Mouse (Mus musculus): ENCODE measurements around the gene Rrp9.
A peak's percentile ranks its signal among the peaks of the same experiment; 100 is the strongest.

Rrp9 gene

DNA sequence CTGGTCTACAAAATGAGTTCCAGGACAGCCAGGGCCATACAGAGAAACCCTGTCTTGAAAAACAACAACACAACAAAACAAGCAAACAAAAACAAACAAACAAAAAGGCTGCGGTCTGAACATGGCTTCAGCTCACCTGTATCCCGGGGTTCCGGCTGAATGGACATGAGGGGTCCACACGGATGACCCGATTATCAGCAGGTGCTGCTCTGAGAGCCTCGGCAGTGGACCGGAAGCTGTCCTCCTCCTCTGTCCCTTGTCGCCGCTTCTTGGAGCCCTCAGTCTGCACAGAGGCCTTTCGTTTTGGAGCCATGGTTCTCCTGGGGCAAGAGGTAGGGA, at the start of gene Rrp9:
Gene Rrp9, plus strand, starts transcription at position 301 of the 339 bp plus-strand sequence.
- DNase-seq (ENCODE audit: low read depth, low spot score): no peak

GRCm38 (mm10) chr9:106428719-106429220, 47.0 kb upstream of the Rrp9 start:
- no peak for DNase-seq (ENCODE audit: low read depth, low spot score)

DNA sequence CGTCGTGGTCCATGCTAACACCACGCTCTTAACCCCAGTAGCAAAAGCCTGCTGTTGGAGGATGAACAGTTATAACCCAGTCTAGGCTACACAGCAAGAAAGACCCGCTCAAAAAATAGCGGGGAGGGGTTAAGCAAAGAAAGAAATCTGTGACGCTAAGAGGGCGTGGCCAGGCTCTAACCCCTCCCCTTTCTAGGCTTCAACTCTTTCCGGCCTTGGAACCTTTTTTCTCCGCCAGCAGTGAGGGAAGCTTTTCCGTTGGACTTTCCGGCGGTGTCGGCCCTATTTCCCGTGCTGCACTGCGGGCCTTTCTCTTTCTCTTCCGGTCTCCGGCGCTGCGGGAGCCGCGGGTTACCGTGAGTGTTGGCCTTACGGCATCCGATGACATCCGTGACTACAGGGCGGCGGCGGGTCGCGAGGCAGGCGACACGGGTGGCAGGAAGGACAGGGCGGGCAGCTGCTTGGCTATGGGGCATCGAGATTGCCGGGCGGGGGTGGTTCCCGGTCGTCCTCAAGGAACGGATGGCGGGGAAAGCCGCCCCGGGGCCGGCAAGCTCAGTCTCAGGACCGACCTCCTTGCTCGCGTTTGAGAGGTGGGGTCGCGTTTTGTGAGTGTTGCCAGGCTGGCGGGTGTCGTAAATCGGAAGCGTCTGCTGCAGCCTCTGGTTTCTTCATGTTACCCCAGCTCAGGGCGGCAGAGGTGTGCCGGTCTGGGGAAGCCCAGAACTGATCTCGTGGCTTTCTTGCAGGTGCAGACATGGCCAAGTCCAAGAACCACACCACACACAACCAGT, 46.3 kb upstream of the Rrp9 start, which contains the start of gene Rpl29:
Gene Rpl29, plus strand, starts transcription at position 234 of the 794 bp plus-strand sequence.
- DNase-seq (ENCODE audit: low read depth, low spot score): peak; percentile 96

GRCm38 (mm10) chr9:106430015-106430264, 45.8 kb upstream of the Rrp9 start:
- DNase-seq (ENCODE audit: low read depth, low spot score): no peak

DNA sequence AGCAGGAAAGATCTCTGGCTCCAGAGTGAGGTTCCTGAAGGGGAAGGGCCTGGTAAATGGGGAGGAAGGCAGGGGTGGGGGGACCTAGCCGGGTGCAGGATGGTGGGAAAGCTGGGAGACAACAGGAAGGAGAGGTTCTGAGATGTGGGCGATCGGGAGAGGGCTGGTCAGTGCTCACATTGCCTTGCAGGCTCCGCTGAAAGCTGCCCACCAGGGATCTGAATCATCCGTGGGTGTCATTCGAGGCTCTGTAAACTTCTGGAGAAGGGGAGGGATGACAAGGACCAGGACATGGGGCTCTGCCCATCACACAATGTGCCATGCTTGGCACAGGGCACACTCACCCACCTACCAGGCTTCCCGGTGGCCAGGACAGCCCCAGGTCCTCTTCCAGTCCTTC, 42.4 kb upstream of the Rrp9 start:
- DNase-seq (ENCODE audit: low read depth, low spot score): no peak

DNA sequence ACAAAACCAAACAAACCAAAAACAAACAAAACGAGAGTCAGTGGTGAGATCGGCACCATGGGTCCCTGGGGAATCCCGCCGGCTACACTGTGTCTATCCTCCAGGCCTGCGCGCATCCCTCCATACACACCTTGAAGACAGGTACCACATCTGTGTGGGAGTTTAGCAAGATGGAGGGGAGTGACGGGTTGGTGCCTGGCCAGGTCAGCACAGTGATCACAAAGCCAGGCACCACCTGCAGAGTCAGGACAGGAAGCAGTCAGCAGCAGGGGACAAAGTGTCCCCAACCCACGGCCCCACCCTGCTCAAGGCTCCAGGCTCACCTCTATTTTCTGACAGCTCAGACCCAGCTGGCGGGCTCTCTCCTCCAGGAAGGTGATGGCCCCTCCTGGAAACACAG, 39.2 kb upstream of the Rrp9 start:
- no peak for DNase-seq (ENCODE audit: low read depth, low spot score)

GRCm38 (mm10) chr9:106442680-106443079, 33.1 kb upstream of the Rrp9 start:
- no peak for DNase-seq (ENCODE audit: low read depth, low spot score)

GRCm38 (mm10) chr9:106444836-106445235, 30.9 kb upstream of the Rrp9 start:
- no peak for DNase-seq (ENCODE audit: low read depth, low spot score)

DNA sequence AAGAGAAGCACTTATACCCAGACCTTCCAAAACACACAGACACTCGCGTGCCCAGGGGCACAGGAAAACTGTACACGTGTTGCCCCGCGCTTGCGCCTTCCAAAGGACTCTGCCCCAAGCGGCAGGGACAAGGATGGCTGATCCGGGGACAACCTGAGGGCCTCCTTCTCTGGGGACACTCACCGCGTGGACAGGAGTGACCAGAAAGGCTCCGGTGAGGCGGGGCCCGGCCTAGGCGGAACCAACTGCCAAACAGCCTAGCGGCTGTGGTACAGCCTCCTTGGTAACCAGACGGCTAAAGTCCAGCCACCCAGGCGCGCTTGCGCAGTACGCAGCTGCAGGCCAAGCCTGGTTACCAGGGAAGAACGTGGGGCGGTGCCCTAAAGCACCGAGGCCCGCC, 28.4 kb upstream of the Rrp9 start, which contains the start of the genes Abhd14b and Abhd14a:
Gene Abhd14b, plus strand, starts transcription at position 112 of the 400 bp plus-strand sequence.
Gene Abhd14a, minus strand, starts transcription at position 331 of the 400 bp plus-strand sequence.
- peak; percentile 90 for DNase-seq (ENCODE audit: low read depth, low spot score)

DNA sequence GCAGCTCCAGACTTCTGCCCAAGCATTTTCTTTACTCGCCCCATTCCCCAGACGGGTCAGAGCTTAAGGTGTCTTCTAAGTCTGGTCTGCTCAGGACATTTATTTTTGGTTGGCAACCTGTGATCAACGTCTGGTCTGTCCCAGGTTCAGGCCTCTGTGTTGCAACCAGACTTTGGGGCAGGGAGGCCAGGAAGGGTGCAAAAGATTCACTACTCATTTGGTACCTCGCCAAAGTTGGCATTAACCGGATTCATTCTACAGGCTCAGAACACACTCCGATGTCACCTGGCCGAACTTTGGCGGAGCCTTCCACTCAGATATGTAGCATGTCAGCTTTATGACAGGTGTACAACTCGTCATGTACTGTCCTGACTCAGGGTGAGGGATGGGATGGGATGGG, 27.8 kb upstream of the Rrp9 start:
- no peak for DNase-seq (ENCODE audit: low read depth, low spot score)

- peak; percentile 80 for DNase-seq (ENCODE audit: low read depth, low spot score)
Observed at GRCm38 (mm10) chr9:106448498-106449031, 27.2 kb upstream of the Rrp9 start.

DNA sequence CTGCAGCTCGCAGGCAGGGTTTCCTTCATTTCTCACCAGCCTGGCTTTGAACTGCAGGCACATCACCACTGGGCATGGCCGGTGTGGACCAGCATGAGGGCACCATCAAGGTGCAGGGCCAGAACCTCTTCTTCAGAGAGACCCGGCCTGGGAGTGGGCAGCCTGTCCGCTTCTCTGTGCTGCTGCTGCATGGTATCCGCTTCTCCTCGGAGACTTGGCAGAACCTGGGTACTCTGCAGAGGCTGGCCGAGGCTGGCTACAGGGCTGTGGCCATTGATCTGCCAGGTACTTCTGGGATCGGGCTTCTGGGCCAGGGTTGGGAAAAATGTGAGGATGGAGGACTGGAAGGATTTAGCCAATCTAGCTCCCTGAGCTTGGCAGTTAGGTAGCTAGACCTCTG, 25.8 kb upstream of the Rrp9 start:
- DNase-seq (ENCODE audit: low read depth, low spot score): no peak

DNA sequence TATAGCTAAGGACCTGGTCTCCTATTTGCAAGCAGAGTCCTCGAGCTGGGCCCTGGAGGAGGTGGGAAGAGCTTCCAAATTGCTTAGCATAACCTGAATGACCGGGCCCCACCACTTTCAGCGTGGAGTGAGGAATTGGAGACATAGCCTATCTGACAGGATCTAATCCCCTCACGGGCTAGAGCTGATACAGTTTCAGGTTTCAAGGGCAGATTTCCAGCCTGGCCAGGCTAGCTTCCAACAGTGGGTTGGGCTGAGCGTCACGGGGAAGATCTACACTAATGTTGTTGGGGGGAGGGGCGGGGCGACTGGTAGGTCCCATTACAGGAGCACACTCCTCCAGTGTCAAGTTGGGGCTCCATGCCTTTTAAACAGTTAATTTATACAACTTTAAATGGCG, 25.1 kb upstream of the Rrp9 start:
- DNase-seq (ENCODE audit: low read depth, low spot score): no peak

DNA sequence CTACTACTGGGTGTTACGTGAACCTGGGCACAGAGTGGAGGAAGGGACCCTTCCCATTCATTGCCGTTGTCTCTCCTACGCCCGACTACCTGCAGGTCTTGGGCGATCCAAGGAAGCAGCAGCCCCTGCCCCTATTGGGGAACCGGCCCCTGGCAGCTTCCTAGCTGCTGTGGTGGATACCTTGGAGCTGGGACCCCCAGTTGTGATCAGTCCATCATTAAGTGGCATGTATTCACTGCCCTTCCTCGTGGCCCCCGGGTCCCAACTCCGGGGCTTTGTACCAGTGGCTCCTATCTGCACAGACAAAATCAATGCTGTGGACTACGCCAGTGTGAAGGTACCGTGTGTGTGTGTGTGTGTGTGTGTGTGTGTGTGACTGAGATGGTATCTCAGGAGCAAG, 24.5 kb upstream of the Rrp9 start:
- DNase-seq (ENCODE audit: low read depth, low spot score): no peak

GRCm38 (mm10) chr9:106451899-106452298, 23.9 kb upstream of the Rrp9 start:
- DNase-seq (ENCODE audit: low read depth, low spot score): no peak

DNA sequence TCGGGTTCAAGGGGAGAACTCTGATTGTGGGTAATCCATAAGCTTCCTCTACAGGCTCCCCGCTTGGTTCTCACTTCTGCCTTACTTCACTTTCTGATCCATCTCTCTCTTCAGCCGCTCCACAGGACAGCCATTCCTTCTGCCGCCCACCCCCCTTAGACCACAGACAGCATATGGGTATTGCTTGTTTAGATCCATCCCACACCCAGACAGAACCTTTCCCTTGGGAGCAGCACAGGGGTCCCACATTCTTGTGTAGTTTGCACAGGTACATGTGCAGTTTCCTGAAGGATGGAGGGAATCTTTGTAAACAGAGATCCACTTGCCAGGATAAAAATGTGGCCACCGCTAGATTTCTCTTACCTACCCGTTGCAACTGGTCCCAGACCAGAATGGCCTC, 23.4 kb upstream of the Rrp9 start:
- DNase-seq (ENCODE audit: low read depth, low spot score): no peak

- DNase-seq (ENCODE audit: low read depth, low spot score): no peak
Observed at GRCm38 (mm10) chr9:106452821-106453220, 22.9 kb upstream of the Rrp9 start.

GRCm38 (mm10) chr9:106453271-106454070, 22.3 kb upstream of the Rrp9 start, which contains the start of gene Pcbp4:
TSS of gene Pcbp4 (plus strand) at chr9:106453291.
- DNase-seq (ENCODE audit: low read depth, low spot score): no peak

DNA sequence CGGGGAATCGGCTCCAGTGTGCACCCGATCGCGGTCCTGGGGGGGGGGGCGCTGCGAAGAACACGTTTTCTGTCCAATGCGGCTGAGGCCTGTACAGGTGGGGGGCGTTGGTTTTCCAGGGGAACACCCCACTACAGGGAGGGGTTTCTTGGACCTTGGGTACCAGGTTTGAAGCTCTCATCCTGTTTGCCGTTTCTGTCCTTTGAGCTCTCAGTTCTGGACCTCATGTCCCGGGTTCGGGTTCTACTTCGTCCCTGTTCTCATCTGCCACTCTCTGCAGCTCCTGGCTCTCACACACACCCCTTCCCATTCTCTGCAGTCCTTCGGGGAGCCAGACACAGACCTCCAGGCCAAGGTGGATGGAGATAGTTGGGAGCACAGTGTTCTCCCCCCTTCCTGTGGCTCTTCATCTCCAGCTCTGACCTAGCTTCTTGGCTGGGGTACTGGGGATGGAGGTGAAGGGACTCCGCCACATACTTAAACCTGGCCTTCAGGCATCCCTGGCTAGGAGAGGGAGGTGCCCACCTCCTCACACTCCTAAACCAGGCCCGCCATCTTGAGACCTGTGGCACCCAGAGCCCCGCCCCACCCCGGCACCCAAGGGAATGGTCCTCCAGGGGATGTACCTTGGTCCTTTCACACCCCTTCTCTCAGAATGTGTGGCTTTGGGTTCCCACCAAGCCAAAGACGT, 21.5 kb upstream of the Rrp9 start:
- DNase-seq (ENCODE audit: low read depth, low spot score): no peak

DNA sequence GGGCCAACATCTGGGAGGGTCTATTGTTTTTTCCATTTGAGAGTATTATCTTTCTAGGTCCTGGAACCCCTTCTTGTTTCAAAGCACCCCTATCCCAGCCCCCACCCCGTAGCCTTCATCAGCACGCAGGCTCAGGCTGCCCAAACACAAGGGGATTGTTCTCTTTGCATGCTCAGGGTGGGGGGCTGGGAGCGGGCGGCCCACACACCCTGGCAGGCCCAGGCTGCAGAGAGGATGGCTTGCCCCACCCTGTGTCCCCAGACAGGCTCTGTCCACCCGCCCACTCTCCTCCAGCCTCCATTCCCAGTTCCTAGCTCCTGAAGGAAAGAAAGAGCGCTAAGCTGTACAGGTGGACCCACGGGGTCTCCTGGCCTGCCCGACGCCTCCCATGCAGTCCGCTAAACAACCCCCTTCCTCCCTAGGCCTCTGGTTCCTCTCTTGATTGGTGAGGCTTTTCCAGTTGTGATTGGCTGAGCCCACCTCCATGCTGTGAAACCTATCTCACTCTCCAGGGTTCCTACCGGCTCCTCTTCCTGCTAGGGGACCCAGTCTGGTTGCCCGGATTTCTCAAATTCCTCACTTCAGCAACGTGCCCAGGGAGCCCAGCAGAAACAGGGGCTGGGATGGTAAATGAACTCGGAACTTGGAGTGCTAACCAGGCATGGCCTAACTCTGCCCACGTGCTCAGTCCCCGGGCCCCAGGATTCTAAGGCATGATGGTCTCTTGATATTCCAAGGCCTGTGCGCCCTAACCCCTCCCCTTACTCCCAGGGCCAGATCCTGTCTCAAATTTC, 20.7 kb upstream of the Rrp9 start:
- DNase-seq (ENCODE audit: low read depth, low spot score): no peak
